Mouse (Mus musculus) cerebellum, adult 2 months (tissue): ENCODE data around the gene Gfra1. TPM values are rescaled to one million over a fixed set of nuclear protein-coding genes. Genes with fewer than 3 reads are reported as not detected.

Experiments
- DNase-seq, 2 experiments: peaks; one replicate each; pipeline ENCODE4 v3.0.0; 2021
- H3K27ac ChIP-seq: fragments of 200-500 bp; 2 replicates; pipeline ENCODE4 v1.5.1; 2012; ENCODE audit warnings: low read length, control low read depth, inconsistent platforms; ENCODE audit not compliant: insufficient read depth
- H3K27me3 ChIP-seq: fragments of 200-500 bp; 2 replicates; pipeline ENCODE4 v1.6.1; 2012; ENCODE audit warnings: inconsistent platforms, mild to moderate bottlenecking, low read length, moderate library complexity; ENCODE audit not compliant: control insufficient read depth, insufficient read depth
- H3K4me1 ChIP-seq: fragments of 200-500 bp; 2 replicates; pipeline ENCODE4 v1.6.1; 2011; ENCODE audit warnings: low read length; ENCODE audit not compliant: control insufficient read depth, insufficient read depth
- H3K4me3 ChIP-seq: fragments of 200-500 bp; replicated peaks from 2 replicates; pipeline ENCODE3; 2011; ENCODE audit warnings: mild to moderate bottlenecking, low read depth, low read length, control low read depth; ENCODE audit not compliant: insufficient read depth
- CTCF ChIP-seq: fragments of 200-500 bp; IDR thresholded peaks from 2 replicates; pipeline ENCODE4 v1.5.1; 2011; ENCODE audit warnings: low read depth, mild to moderate bottlenecking, control low read depth, low read length, moderate library complexity, borderline replicate concordance; ENCODE audit not compliant: insufficient read depth
- POLR2A ChIP-seq: fragments of 200-500 bp; IDR thresholded peaks from 2 replicates; pipeline ENCODE4 v1.6.1; 2011; ENCODE audit warnings: low read length, control low read depth, borderline replicate concordance; ENCODE audit not compliant: insufficient read depth
- WGBS: fragments of 180-500 bp; shearing (Covaris S2); methylation state at CpG from one replicate; pipeline ENCODE4 v1.1.7; 2018; 5-methylcytosine and 5-hydroxymethylcytosine counted together
- polyA plus RNA-seq: library from polyadenylated mRNA; depleted of rRNA; stranded (reverse); fragments of >200 nt; gene quantifications from 2 replicates; pipeline ENCODE4 v1.2.3, GENCODE M21; 2012

Gfra1 gene
- polyA plus RNA-seq, 1 experiment, result 14.1 TPM

DNA sequence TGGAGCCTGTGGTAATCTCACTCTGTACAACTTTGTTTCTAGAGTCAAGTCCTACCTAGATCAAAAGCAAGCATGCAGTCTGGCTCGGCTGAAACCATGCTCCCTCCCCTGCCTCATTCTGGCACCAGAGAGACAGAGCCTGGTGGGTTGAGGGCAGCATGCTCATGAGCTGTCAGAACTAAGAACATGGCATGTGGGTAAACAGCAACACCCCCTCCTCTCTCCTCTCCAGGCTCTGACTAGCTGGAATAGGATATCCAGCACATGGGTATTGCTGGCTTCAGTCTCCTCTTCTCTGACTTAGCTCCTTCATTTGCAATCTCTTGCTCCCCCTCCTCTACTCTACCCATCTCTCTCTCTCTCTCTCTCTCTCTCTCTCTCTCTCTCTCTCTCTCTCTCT, 94.7 kb downstream of the Gfra1 start:
- no peak for TF ChIP-seq CTCF
- TF ChIP-seq POLR2A, result no peak
- no peak overlapping the region for H3K4me3 ChIP-seq
- no peaks in the 10 kb centered on the region for H3K27me3 ChIP-seq
- WGBS, result 32% methylated on average over 1 of the region's 1 CpGs
- H3K4me1 ChIP-seq, result no peaks in the 10 kb centered on the region
- no peak for DNase-seq
- no peak overlapping the region for H3K27ac ChIP-seq

DNA sequence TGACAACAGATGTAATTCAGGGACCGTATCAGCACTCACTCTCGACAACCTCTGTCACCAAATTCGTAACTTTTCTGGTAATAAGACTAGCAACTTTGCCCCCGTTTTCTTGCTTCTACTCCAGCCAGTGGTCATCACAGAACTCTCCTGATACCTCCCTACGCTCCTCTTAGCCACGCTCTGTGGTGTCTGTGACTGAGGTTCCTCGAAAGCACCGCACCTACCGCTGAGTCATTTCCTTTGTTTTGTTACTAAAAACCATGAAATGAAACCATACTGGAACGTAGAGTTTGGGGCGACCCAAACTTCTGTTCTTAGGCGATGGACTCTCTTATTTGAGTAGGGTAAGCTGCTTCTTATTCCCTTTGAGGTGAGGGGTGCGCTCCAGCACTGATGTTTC, 97.6 kb downstream of the Gfra1 start:
- no peak for DNase-seq
- no peaks in the 10 kb centered on the region for H3K4me1 ChIP-seq
- WGBS, result 82% methylated on average over 13 of the region's 13 CpGs
- H3K27ac ChIP-seq, result no peak overlapping the region
- TF ChIP-seq CTCF, result no peak
- no peak for TF ChIP-seq POLR2A
- no peaks in the 10 kb centered on the region for H3K27me3 ChIP-seq
- H3K4me3 ChIP-seq, result no peak overlapping the region

DNA sequence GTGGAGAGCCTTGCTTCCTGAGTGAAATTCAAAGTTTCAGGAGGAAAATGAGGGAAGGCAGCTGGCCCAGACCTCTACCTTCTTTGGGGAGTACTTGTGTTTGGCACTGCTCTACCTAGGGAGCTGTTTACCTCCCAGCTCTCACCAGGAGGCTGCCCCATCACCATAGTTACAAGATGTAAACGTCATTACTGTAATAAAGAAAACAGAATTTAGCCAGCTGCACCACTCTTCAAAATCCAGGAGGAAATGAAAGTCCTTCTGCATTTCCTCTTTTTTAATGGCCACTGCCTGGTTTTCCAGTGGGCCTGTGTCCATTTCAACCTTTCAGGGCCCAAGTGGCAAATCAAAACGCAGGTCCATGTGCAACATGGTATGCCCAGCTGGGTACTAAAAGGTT, 101.8 kb downstream of the Gfra1 start:
- no peak overlapping the region for H3K27ac ChIP-seq
- H3K4me1 ChIP-seq, result peaks cover under 1% of the 10 kb centered on the region; the same call in 1 of the 2 replicates
- no peak for TF ChIP-seq CTCF
- TF ChIP-seq POLR2A, result no peak
- 54% methylated on average over 2 of the region's 2 CpGs for WGBS
- H3K27me3 ChIP-seq, result no peaks in the 10 kb centered on the region
- H3K4me3 ChIP-seq, result no peak overlapping the region
- DNase-seq, result no peak

DNA sequence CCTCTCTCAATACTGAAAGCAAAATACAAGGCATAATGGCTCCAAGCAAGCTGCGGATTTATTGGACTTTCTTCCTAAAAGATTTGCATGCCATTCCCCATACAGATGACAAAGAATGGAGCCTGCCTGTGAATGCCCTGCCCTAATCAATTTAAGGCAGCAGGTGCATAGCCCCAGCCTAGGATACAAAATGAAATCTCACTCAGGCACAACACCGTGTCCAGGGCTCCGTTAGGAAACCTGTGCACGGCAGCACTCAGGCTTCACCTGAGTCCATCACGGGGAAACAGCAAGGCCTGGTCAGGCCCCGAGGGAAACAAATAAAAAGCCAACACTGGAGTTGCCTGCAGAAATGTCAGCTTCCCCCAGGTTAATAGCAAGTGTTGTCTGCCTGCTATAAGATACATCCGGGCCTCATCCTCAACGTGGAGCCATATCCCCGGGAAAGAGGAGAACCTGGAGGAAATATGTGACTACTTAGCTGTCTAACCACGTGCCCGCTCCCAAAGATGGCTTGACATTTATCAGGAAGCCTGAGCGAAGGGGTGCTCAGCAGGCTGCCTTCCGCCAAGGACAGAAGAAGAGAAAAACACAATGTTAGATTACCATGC, 102.3 kb downstream of the Gfra1 start:
- no peak overlapping the region for H3K27ac ChIP-seq
- no peak overlapping the region for H3K4me3 ChIP-seq
- 72% methylated on average over 13 of the region's 13 CpGs for WGBS
- TF ChIP-seq POLR2A (no peak), CTCF (no peak)
- DNase-seq, result no peak
- H3K4me1 ChIP-seq, result peaks cover 6% of the 10 kb centered on the region
- H3K27me3 ChIP-seq, result no peaks in the 10 kb centered on the region

DNA sequence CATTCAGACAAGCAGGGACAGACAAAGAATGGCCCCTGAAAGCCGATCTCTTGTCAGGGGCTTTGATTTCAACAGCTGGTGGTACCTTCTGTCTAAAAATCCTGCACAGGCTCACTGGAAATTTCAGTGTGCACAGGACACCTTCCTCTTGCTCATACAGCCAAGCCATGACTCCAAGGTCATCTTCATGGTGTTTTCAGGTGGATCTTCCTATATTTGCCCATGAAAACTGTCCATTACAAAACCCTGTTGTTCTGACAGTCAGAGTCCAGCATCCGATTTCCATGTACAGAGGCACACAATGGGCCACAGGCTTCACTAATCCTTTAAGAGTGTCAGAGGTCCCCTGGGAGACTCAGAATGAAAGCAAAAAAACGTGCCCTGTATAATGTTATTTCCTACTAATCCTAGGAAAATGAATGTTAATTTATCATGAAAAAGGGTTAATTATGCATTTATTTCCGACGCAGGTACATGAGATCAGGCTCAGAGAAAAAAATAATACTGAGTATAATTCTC, 105.8 kb downstream of the Gfra1 start:
- Histone ChIP-seq H3K4me1 (peaks cover 8% of the 10 kb centered on the region), H3K27ac (no peak overlapping the region), H3K27me3 (no peaks in the 10 kb centered on the region), H3K4me3 (no peak overlapping the region)
- DNase-seq, result no peak
- no peak for TF ChIP-seq CTCF
- no peak for TF ChIP-seq POLR2A
- 74% methylated on average over 5 of the region's 5 CpGs for WGBS

DNA sequence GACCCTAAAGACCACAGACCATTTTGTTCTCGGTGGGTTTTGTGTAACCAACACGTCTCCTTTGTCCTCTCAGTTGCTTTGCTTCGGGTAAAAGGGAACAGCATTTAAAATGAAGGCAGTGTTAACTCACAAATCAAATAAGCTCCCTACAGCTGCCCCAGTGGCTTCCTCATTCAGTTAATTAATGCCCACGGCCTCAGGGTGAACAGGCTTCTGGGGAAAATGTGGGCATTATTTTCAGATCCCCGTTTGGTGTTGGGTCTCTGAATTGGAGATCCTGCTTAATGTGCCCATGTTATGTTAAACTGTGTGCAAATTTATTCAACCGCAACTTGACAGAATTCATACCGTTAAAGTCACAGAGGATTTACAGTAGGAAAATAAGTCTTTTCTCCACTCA, 110.6 kb downstream of the Gfra1 start:
- no peak overlapping the region for H3K4me3 ChIP-seq
- no peaks in the 10 kb centered on the region for H3K27me3 ChIP-seq
- H3K4me1 ChIP-seq, result peaks cover 8% of the 10 kb centered on the region
- WGBS, result 74% methylated on average over 7 of the region's 7 CpGs
- no peak overlapping the region for H3K27ac ChIP-seq
- no peak for DNase-seq
- TF ChIP-seq CTCF (no peak), POLR2A (no peak)

DNA sequence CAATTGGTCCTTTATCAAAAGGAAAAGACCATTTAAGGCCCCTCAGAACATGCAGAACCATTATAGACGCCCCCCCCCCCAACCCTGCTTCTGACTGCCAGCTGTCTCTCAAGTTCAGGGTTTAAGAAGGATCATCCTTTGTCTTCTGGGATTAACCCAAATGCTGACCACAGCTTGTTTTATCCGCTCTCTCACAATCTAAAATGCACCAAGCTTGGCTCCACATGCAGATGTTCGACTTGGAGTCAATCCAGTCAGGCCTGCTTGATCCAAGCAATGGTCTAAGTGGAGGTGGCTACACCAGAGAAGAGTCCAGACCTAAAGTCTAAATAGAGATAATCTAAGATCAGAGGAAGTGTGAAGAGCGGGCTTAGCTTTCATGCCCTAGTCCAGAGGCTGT, 114.4 kb downstream of the Gfra1 start:
- no peak overlapping the region for H3K27ac ChIP-seq
- no peaks in the 10 kb centered on the region for H3K4me1 ChIP-seq
- no peak for DNase-seq
- H3K4me3 ChIP-seq, result no peak overlapping the region
- TF ChIP-seq POLR2A (no peak), CTCF (no peak)
- 86% methylated on average over 4 of the region's 4 CpGs for WGBS
- H3K27me3 ChIP-seq, result no peaks in the 10 kb centered on the region

DNA sequence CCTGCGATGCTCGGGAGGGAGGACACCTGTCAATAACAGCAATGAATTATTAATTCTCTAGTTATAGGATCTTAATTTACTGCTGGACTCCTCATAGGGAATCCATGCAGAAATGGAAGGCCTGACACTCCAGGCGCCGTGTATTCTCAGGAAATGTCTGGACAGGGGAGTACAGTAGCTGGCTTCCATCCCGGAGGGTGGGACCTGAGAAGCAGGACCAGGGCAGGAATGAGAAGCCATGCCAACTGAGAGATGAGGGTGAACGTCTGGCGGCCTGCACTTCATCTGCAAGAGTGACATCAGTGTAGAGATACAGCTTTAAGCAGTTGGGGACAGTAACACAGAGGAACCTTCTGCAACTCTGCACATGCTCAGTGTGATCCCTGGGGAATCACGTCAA, 115.5 kb downstream of the Gfra1 start:
- WGBS, result 31% methylated on average over 8 of the region's 8 CpGs
- TF ChIP-seq CTCF, result no peak
- TF ChIP-seq POLR2A, result no peak
- H3K27ac ChIP-seq, result no peak overlapping the region
- no peaks in the 10 kb centered on the region for H3K4me1 ChIP-seq
- no peaks in the 10 kb centered on the region for H3K27me3 ChIP-seq
- DNase-seq, result no peak
- H3K4me3 ChIP-seq, result no peak overlapping the region

DNA sequence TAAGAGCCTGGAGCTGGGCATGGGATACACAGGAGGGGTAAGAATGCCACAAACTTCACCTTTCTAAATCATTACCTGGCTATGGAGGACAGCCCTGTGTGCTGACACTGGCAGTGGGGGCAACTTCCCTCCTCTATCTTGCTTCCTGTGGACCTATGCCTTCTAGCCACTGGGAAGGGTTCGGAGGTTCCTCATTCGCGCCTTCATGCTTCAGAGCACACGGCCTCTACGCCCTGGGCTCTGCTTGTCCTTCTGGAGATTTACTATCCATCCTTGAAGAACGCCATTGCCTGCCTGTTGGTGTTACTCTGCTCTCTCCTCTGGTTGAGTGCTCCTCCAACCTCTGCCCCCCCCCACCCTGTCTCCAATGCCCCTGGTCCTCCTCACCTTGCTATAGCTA, 118.9 kb downstream of the Gfra1 start:
- no peak for DNase-seq
- Histone ChIP-seq H3K4me1 (no peaks in the 10 kb centered on the region), H3K27ac (no peak overlapping the region), H3K4me3 (no peak overlapping the region), H3K27me3 (no peaks in the 10 kb centered on the region)
- TF ChIP-seq CTCF, result no peak
- TF ChIP-seq POLR2A, result no peak
- 88% methylated on average over 6 of the region's 6 CpGs for WGBS
